Mouse (Mus musculus) induced T-regulatory cell, adult 2 months (primary cell): ENCODE data around the gene Prdx1.
"Not testable (repeated sequence)": the region's sequence is repeated elsewhere in the genome, so short reads cannot be mapped to it uniquely, and the experiment has no call there.

Experiments
- DNase-seq: peaks from one replicate; pipeline ENCODE4 v3.0.0-alpha.2; 2012; ENCODE audit warnings: low read depth

Prdx1 gene

DNA sequence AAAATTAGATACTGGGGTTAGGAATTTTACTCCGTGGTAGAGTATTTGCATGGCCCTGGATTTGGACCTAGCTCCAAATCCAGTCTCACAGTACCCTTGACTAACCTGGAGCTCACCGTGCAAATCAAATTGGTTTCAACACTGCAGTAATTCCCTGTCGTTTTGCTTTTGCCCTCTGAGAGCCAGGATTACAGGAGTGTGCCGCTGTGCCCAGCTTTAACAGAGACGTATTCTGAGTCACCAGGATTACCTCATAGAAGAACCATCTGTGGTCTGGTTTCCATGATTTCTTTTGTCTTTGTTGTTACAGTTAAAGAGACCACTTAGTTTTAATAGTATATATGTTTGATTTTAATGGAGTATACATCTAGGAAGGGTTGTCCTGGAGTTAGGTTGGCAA, 6.2 kb upstream of the Prdx1 start:
- DNase-seq: no peak

GRCm38 (mm10) chr4:116680521-116680920, 4.8 kb upstream of the Prdx1 start:
- DNase-seq: not testable (repeated sequence)

DNA sequence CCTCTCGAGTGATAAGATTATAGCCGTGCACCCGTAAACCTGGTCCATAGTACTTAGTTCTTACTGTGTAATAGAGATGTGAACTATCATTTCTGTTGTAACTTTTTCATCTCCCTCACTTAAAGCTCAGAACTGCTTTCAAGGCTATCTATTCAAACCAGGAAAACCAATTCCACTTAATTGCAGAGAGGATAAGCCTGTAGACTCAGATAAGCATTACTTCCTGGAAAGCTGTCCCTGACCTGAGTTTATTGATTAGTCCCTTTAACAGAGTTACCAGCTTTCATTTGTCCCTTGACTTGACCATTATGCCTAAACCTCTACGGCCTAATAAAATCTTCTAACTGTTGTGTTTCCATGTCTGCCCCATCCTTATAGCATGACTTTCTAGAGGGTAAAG, 1.4 kb upstream of the Prdx1 start:
- DNase-seq: no peak

GRCm38 (mm10) chr4:116684665-116685064, 679 bp upstream of the Prdx1 start:
- peak; percentile 31 for DNase-seq

- no peak for DNase-seq
Measured at GRCm38 (mm10) chr4:116687041-116687440, 1.7 kb downstream of the Prdx1 start.

- peak; percentile 49 for DNase-seq
Measured at GRCm38 (mm10) chr4:116689309-116689876, 4.0 kb downstream of the Prdx1 start.

GRCm38 (mm10) chr4:116692146-116692545, 6.8 kb downstream of the Prdx1 start:
- no peak for DNase-seq

DNA sequence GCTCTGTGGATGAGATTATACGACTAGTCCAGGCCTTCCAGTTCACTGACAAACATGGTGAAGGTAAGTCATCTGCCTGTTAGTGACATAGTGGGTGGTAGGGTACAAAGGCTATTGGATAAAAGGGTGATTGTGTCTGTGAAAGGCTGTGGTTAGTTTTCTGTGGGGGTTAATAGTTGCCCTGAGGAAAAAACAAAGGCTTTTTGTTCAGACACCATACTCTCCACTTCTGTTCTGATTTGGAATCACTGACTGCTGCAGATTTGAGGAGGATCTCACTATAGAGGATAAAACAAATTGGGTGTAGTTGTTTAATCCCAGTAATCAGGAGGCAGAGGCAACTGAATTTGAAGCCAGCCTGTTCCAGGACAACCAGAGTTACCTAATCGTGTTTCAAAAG, 8.4 kb downstream of the Prdx1 start:
- DNase-seq: no peak

GRCm38 (mm10) chr4:116698693-116699342, 13.5 kb downstream of the Prdx1 start:
- no peak for DNase-seq

DNA sequence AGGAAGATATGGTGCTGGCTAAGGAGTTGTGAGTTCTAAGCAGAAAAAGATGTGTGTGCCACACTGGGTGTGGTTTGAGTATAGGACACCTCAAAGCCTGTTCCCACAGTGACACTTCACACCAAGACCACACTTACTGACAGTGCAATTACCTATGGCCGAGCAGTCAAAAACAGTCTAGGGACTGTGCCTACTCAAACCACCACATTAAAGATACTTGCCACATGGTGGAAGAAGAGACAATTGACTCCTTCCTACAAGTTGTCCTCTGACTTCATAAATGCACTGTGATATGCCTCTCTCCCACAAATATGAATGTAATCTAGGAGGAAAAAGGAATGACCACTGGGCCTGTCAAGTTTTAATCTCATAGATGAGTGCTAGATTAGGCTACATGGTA, 15.6 kb downstream of the Prdx1 start:
- DNase-seq: no peak

DNA sequence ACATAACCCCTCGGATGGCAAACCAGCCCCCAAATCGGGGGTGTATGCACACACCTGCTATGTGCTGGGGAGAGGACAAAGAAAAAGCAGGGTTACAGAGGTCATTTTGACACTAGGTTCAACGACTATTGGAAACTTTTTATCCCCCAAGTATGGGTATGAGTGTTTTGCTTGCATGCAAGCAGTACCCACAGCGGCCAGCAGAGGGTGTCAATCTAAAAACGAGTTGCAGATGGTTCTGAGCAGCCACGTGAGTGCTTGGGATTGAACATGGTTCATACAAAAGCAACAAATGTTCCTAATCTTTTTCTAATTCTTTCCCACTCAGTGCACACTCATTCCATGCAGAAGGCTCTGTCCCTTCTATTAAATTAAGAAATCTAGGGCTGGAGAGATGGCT, 18.5 kb downstream of the Prdx1 start:
- DNase-seq: peak; percentile 89

GRCm38 (mm10) chr4:116707666-116708065, 22.3 kb downstream of the Prdx1 start:
- DNase-seq: no peak

GRCm38 (mm10) chr4:116708201-116708764, 22.9 kb downstream of the Prdx1 start, which contains the start of the genes Mmachc and Ccdc163:
Gene Mmachc, minus strand, starts transcription at chr4:116708406.
Gene Ccdc163, plus strand, starts transcription at chr4:116708509.
- peak; percentile 94 for DNase-seq

DNA sequence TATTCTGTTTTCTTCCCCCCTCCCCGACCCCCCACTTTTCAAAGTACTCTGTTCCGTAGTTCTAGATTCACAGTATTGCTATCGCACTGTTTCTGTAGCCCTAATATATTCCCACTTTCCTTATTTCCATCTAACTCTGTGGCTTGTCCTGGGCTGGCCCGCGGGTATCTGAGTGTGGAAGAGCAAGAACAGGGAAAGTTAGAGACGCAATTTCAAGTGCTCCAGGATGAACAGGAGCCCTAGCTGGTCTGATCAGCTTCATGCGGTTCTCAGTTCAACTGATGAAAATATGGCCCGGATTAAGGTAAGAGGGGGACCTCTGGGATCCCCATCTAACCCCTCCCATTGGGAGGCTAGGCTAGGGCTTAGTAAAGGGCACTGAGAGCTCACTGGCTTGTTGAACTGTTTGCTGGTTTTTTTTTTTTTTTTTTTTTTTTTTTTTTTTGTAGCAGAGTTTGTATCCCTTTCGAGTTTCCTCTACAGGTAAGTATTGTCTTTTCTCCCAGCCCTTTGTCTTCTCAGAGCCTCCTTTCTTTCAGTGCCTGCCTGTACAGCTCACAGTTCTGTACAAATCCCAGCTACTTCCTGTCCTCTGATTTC, 23.5 kb downstream of the Prdx1 start:
- peak; percentile 23 for DNase-seq

GRCm38 (mm10) chr4:116710154-116710553, 24.8 kb downstream of the Prdx1 start:
- DNase-seq: no peak

GRCm38 (mm10) chr4:116712536-116712935, 27.2 kb downstream of the Prdx1 start:
- no peak for DNase-seq

DNA sequence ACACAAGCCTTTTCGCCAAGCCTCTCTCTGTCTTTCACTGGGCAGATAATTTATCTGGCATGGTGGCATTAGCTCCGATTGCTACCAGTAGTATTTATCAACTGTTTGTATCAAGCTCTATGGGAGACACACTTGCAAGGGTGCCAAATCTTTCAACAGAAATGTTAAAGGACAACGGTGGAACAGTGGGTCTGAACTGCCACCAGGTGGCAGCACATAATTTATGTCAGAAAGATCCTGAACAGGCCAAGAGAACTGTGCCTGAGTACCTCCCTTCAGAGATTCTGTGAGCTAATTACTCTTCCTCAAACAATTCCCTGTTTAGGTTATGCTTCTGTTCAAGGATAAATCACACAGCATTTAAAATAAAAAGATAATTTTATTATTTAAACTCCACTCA, 34.1 kb downstream of the Prdx1 start:
- DNase-seq: peak; percentile 89

DNA sequence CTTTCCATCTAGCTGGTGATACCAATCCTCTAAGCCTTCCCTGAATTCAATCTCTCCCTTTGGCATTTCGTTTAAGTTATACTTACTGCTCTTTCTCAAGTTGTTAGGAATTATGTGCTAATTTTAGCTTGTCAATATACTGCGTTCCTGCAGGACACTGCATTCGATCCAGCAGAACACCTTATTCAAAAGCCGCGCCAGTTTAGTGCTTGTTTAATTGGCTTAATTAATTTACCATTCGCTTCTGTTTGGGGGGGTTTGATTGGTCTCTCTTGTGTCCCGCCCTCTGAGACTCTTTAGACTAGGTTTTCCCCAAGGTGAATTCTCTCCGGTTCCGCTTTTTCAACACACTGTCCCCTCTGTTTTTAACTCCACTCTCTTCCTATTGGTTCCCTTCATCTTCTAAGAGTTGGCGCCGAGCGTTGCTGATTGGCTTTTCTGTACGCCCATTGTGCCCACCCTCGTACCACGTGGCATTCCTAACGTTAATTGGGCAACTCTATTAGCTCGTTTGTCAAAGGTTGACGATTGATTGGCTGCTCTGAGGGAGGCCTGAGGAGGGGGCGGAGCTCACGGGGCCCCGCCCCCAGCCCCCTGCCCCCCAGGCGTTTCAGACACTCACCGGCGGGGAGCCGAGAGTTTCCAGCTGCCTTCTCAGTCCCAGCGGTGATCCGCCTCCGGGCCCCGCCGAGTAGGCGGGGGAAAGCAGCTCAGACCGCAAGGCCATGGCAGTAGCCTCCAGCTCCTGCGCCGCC, 35.2 kb downstream of the Prdx1 start, which contains the start of gene Tesk2:
Gene Tesk2 (plus strand): TSS at position 606 of the 755 bp plus-strand sequence.
- DNase-seq: peak; percentile 97

- DNase-seq: no peak
Measured at GRCm38 (mm10) chr4:116721098-116721628, 35.8 kb downstream of the Prdx1 start.

DNA sequence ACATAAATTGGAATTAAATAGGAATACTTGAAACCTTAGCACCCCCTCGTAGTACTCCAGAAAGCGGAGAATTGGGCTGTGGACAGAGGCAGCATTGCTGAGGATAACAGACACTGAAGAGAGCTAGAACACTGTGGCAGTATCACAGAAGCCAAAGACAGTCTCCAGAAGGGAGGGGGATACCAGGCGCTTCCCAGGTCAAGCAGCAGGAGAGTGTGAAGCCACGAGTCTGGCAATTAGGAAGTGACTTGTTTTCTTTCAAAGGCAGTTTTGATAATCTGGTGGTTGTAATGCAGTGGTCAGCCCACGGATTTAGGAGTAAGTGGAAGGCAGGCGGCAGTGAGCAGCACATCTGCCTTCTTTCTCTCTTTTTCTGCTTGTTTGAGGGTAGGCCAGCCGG, 36.9 kb downstream of the Prdx1 start:
- no peak for DNase-seq

- DNase-seq: no peak
Measured at GRCm38 (mm10) chr4:116725444-116725843, 40.1 kb downstream of the Prdx1 start.

DNA sequence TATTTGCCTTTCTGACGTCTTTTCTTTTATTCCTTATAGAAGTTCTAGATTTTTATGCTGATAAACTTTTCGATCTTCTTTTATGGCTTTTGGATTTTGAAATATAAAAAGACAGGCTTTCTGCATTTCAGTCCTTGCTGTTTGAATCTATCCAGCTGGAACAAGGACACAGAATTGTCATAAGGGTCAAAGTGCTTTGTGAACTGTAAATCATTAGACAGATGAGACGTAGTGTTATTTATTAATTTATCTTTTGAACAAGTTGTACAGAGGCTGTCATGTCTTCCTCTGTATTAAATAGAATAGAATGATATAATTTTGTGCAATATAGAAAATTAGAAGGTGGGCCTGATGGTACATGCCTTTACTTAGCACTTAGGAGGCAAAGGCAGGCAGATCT, 42.1 kb downstream of the Prdx1 start:
- no peak for DNase-seq
